8 mouse cellular contexts compared by ENCODE assay signal in the genomic region with DNA sequence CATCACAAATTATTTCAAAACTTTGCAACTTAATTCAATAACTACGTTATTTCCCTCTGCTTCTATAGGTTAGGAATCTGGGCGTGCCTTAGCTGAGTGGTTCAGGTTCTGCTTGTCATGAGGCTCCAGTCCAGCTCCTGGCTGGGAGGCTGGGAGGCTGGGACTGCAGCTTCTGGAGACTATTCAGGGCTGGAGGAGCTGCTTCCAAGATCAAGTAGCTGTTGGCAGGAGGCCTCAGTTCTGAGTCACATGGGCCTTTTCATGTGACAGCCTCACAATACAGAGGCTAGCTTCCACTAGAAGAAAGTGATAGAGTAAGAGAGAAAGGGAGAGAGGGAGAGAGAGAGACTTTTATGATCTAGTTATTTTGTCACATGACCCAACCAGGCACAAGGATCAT.
DNase-seq lines count a peak whose midpoint lies in the region; ATAC-seq and TF ChIP-seq lines count a peak whose summit lies in the region.

No protein-coding gene starts in this region.

- no peak overlapping the region for H3K4me2 ChIP-seq in kidney, embryonic 16.5 days (replicated peaks; ENCODE audit: low read depth, low read length)
- H3K4me2 ChIP-seq in myocyte (ENCODE audit: low read depth), result no peak overlapping the region

- no peaks in the 10 kb centered on the region for H3K27me3 ChIP-seq in kidney, embryonic 16.5 days (ENCODE audit: insufficient read depth, low read length)
- H3K27me3 ChIP-seq in myocyte (ENCODE audit: control insufficient read depth, insufficient read depth, insufficient read length), result no peaks in the 10 kb centered on the region

- H3K4me1 ChIP-seq in kidney, embryonic 16.5 days (ENCODE audit: insufficient read depth, low read length), result peaks cover 7% of the 10 kb centered on the region; the same call in 1 of the 2 replicates

- H3K4me3 ChIP-seq in kidney, embryonic 16.5 days (ENCODE audit: low read length), result no peak overlapping the region
- no peak overlapping the region for H3K4me3 ChIP-seq in myocyte

- TF ChIP-seq POLR2A in myocyte (IDR thresholded peaks at IDR 0.05; ENCODE audit: insufficient read length, low read depth), result no peak

- H3K79me2 ChIP-seq in myocyte (ENCODE audit: control insufficient read depth, insufficient read depth), result no peaks in the 10 kb centered on the region

- peak; percentile 27 for DNase-seq in kidney, adult 11 months
- DNase-seq in brain, embryonic 18.5 days (ENCODE audit: low read depth, low spot score), result peak; percentile 36
- DNase-seq in gastrocnemius, postnatal 36 days, result peak; percentile 43 to 68
- peak; percentile 17 to 31 for DNase-seq in layer of hippocampus, adult 8-10 months (ENCODE audit: low spot score in 2 of 2)
- no peak for DNase-seq in neural tube, embryonic 10.5 days (ENCODE audit: extremely low spot score, low spot score)

- no peak overlapping the region for H3K27ac ChIP-seq in kidney, embryonic 16.5 days (ENCODE audit: low read length)

- H3K36me3 ChIP-seq in kidney, embryonic 16.5 days (ENCODE audit: insufficient read depth, low read length), result no peaks in the 10 kb centered on the region
- no peaks in the 10 kb centered on the region for H3K36me3 ChIP-seq in myocyte (ENCODE audit: control insufficient read depth, insufficient read depth)

- no peak overlapping the region for H3K9ac ChIP-seq in kidney, embryonic 16.5 days (replicated peaks; ENCODE audit: low read length)

- H3ac ChIP-seq in myocyte (ENCODE audit: control insufficient read depth, insufficient read length), result no peak overlapping the region

- 84% methylated on average over 2 of the region's 2 CpGs for WGBS in kidney, embryonic 16.5 days

- no peak for ATAC-seq in kidney, embryonic 16.5 days (ENCODE audit: low FRiP score, low TSS enrichment)
- ATAC-seq in CD4-positive, CD25-positive, alpha-beta regulatory T cell, adult 4 months, result no peak

- intact Hi-C loops in gastrocnemius, postnatal 36 days (cut with DNase I), result no loop called here

- no peaks in the 10 kb centered on the region for H3K9me3 ChIP-seq in kidney, embryonic 16.5 days (ENCODE audit: low read length)

TF ChIP-seq in myocyte, 11 proteins besides CTCF, POLR2A, EP300 and RAD21:
- TF ChIP-seq SRF (IDR thresholded peaks at IDR 0.05; ENCODE audit: control insufficient read depth, insufficient read length, low read depth), result no peak
- no peak for TF ChIP-seq MYOG (IDR thresholded peaks at IDR 0.05; ENCODE audit: control insufficient read depth in 1 of 3, insufficient read depth in 1 of 3, insufficient read length in 2 of 3, low read depth in 2 of 3)
- no peak for TF ChIP-seq MAX (IDR thresholded peaks at IDR 0.05; ENCODE audit: low read depth)
- TF ChIP-seq REST (IDR thresholded peaks at IDR 0.05; ENCODE audit: insufficient read depth, insufficient read length), result no peak
- no peak for TF ChIP-seq E2F4 (IDR thresholded peaks at IDR 0.05; ENCODE audit: insufficient read depth)
- TF ChIP-seq USF1 (IDR thresholded peaks at IDR 0.05; ENCODE audit: low read depth), result peak; percentile 90
- TF ChIP-seq MYOD1 (IDR thresholded peaks at IDR 0.05; ENCODE audit: control insufficient read depth in 1 of 3, insufficient read length in 2 of 3, low read depth in 2 of 3), result no peak
- no peak for TF ChIP-seq POLR2AphosphoS2 (IDR thresholded peaks at IDR 0.05; ENCODE audit: insufficient read length, low read depth)
TF ChIP-seq in myocyte: peak in this region for 1.
